Mouse (Mus musculus) CH12.LX (cell line): ENCODE results near the gene Cenpa. TPM values are rescaled to one million over a fixed set of nuclear protein-coding genes. Genes with fewer than 3 reads are reported as not detected.

Experiments used
- DNase-seq: peaks from one replicate; pipeline ENCODE4 v3.0.0-alpha.2; 2013; ENCODE audit errors: extremely low read depth
- H3K27ac ChIP-seq: 2 replicates; pipeline ENCODE4 v1.5.1; 2012; ENCODE audit warnings: low read depth, mild to moderate bottlenecking, control low read depth, moderate library complexity; ENCODE audit not compliant: insufficient read depth
- H3K27me3 ChIP-seq: replicated peaks from 2 replicates; pipeline ENCODE3; 2012; ENCODE audit warnings: inconsistent platforms
- H3K36me3 ChIP-seq, 2 experiments: replicated peaks in 1 of 2; 2 replicates each; pipeline versions ENCODE3 to v1.6.1; 2012; ENCODE audit warnings: inconsistent platforms in 1 of 2, low read length in 1 of 2, mild to moderate bottlenecking in 1 of 2, mixed read lengths in 1 of 2, moderate library complexity in 1 of 2; ENCODE audit not compliant: control insufficient read depth in 1 of 2, insufficient read depth in 1 of 2
- H3K4me1 ChIP-seq, 2 experiments: 2 replicates each; pipeline ENCODE4 v1.6.1; 2012; ENCODE audit warnings: inconsistent platforms in 1 of 2, moderate library complexity in 1 of 2; ENCODE audit not compliant: insufficient read depth in 2 of 2, control insufficient read depth in 1 of 2
- H3K4me2 ChIP-seq: 2 replicates; pipeline ENCODE4 v1.6.1; 2012; ENCODE audit warnings: low read depth, mild to moderate bottlenecking, control low read depth; ENCODE audit not compliant: poor library complexity, insufficient read depth, severe bottlenecking
- H3K4me3 ChIP-seq, 3 experiments: fragments of 150-350 bp in 1 of 3; sonication (generic) in 1 of 3; replicated peaks in 1 of 3; 2 replicates each; pipeline versions ENCODE3 to v1.5.1; 2011 to 2012; ENCODE audit warnings: low read depth in 2 of 3, low read length in 2 of 3, mild to moderate bottlenecking in 2 of 3, moderate library complexity in 2 of 3, control low read depth in 1 of 3, improper control_type of control experiment in 1 of 3, inconsistent platforms in 1 of 3, mixed read lengths in 1 of 3; ENCODE audit not compliant: poor library complexity in 1 of 3
- H3K79me2 ChIP-seq: replicated peaks from 2 replicates; pipeline ENCODE4 v1.6.1; 2012; ENCODE audit warnings: mild to moderate bottlenecking, moderate library complexity; ENCODE audit not compliant: control insufficient read depth, poor library complexity, insufficient read depth, severe bottlenecking; ENCODE audit errors: extremely low read depth
- H3K9ac ChIP-seq: 2 replicates; pipeline ENCODE4 v1.6.1; 2012; ENCODE audit warnings: low read depth, mild to moderate bottlenecking, control low read depth, moderate library complexity; ENCODE audit not compliant: insufficient read depth
- H3K9me3 ChIP-seq: replicated peaks from 2 replicates; pipeline ENCODE3; 2012; ENCODE audit warnings: low read length, inconsistent platforms, mixed read lengths
- BHLHE40 ChIP-seq: IDR thresholded peaks from 2 replicates; pipeline ENCODE4 v1.6.1; 2011; ENCODE audit warnings: mild to moderate bottlenecking, low read depth, low read length, improper control_type of control experiment
- CTCF ChIP-seq, 2 experiments: IDR thresholded peaks in 1 of 2; conservative IDR thresholded peaks in 1 of 2; 2 replicates each; pipeline ENCODE4 v1.5.1; 2011 to 2012; ENCODE audit warnings: low read depth in 2 of 2, low read length in 2 of 2, improper control_type of control experiment in 1 of 2, inconsistent platforms in 1 of 2, mild to moderate bottlenecking in 1 of 2, moderate library complexity in 1 of 2
- E2F4 ChIP-seq: IDR thresholded peaks from 2 replicates; pipeline ENCODE4 v1.6.1; 2011; ENCODE audit warnings: low read depth, low read length, improper control_type of control experiment; ENCODE audit not compliant: insufficient replicate concordance
- ELF1 ChIP-seq: IDR thresholded peaks from 2 replicates; pipeline ENCODE4 v1.6.1; 2014; ENCODE audit warnings: low read depth, mild to moderate bottlenecking, inconsistent platforms, low read length, improper control_type of control experiment
- GABPA ChIP-seq: IDR thresholded peaks from 2 replicates; pipeline ENCODE4 v1.6.1; 2012; ENCODE audit warnings: low read depth, low read length, improper control_type of control experiment, inconsistent platforms; ENCODE audit not compliant: insufficient replicate concordance
- HCFC1 ChIP-seq: IDR thresholded peaks from 2 replicates; pipeline ENCODE4 v1.6.1; 2012; ENCODE audit warnings: low read depth, mild to moderate bottlenecking, inconsistent platforms, low read length, improper control_type of control experiment
- IRF4 ChIP-seq: IDR thresholded peaks from 2 replicates; pipeline ENCODE4 v1.6.1; 2014; ENCODE audit warnings: low read depth, mild to moderate bottlenecking, inconsistent platforms, low read length, improper control_type of control experiment
- JUND ChIP-seq: conservative IDR thresholded peaks from 2 replicates; pipeline ENCODE4 v1.6.1; 2011; ENCODE audit warnings: low read depth, low read length, improper control_type of control experiment
- KAT2A ChIP-seq: IDR thresholded peaks from 2 replicates; pipeline ENCODE4 v1.6.1; 2012; ENCODE audit warnings: low read length, improper control_type of control experiment, inconsistent platforms; ENCODE audit not compliant: insufficient replicate concordance
- MAFK ChIP-seq: IDR thresholded peaks from 2 replicates; pipeline ENCODE4 v1.6.1; 2011; ENCODE audit warnings: low read length, improper control_type of control experiment; ENCODE audit not compliant: insufficient replicate concordance
- MAZ ChIP-seq: IDR thresholded peaks from 2 replicates; pipeline ENCODE4 v1.6.1; 2012; ENCODE audit warnings: low read depth, mild to moderate bottlenecking, inconsistent platforms, low read length, improper control_type of control experiment, moderate library complexity
- MXI1 ChIP-seq: IDR thresholded peaks from 2 replicates; pipeline ENCODE4 v1.6.1; 2011; ENCODE audit warnings: mild to moderate bottlenecking, low read depth, low read length, improper control_type of control experiment
- NELFE ChIP-seq: IDR thresholded peaks from 2 replicates; pipeline ENCODE4 v1.6.1; 2011; ENCODE audit warnings: low read depth, low read length, improper control_type of control experiment
- NRF1 ChIP-seq: IDR thresholded peaks from 2 replicates; pipeline ENCODE4 v1.6.1; 2014; ENCODE audit warnings: low read depth, mild to moderate bottlenecking, inconsistent platforms, low read length, improper control_type of control experiment, moderate library complexity
- RAD21 ChIP-seq: IDR thresholded peaks from 2 replicates; pipeline ENCODE4 v1.6.1; 2011; ENCODE audit warnings: low read depth, mild to moderate bottlenecking, low read length, improper control_type of control experiment, moderate library complexity
- RCOR1 ChIP-seq: conservative IDR thresholded peaks from 2 replicates; pipeline ENCODE4 v1.6.1; 2012; ENCODE audit warnings: low read depth, mild to moderate bottlenecking, inconsistent platforms, low read length, improper control_type of control experiment
- SIN3A ChIP-seq: IDR thresholded peaks from 2 replicates; pipeline ENCODE4 v1.6.1; 2012; ENCODE audit warnings: low read length, improper control_type of control experiment, inconsistent platforms
- SMC3 ChIP-seq: IDR thresholded peaks from 2 replicates; pipeline ENCODE4 v1.6.1; 2011; ENCODE audit warnings: low read depth, low read length, improper control_type of control experiment
- TBP ChIP-seq: conservative IDR thresholded peaks from 2 replicates; pipeline ENCODE4 v1.6.1; 2011; ENCODE audit warnings: low read depth, low read length, improper control_type of control experiment
- UBTF ChIP-seq: IDR thresholded peaks from 2 replicates; pipeline ENCODE4 v1.6.1; 2012; ENCODE audit warnings: low read depth, mild to moderate bottlenecking, inconsistent platforms, low read length, improper control_type of control experiment, moderate library complexity
- USF2 ChIP-seq: conservative IDR thresholded peaks from 2 replicates; pipeline ENCODE4 v1.6.1; 2011; ENCODE audit warnings: low read depth, low read length, improper control_type of control experiment
- ZC3H11A ChIP-seq: IDR thresholded peaks from 2 replicates; pipeline ENCODE4 v1.6.1; 2012; ENCODE audit warnings: low read depth, mild to moderate bottlenecking, inconsistent platforms, low read length, improper control_type of control experiment
- ZMIZ1 ChIP-seq: IDR thresholded peaks from 2 replicates; pipeline ENCODE4 v1.6.1; 2012; ENCODE audit warnings: low read depth, mild to moderate bottlenecking, inconsistent platforms, low read length, improper control_type of control experiment
- ZNF384 ChIP-seq: IDR thresholded peaks from 2 replicates; pipeline ENCODE4 v1.6.1; 2012; ENCODE audit warnings: low read depth, low read length, improper control_type of control experiment, inconsistent platforms
- dilution Hi-C: fragments of 300-500 bp; cut with MboI; formaldehyde crosslinking; loops from 2 replicates; pipeline ENCODE4 v1.14.3; 2020; ENCODE audit warnings: low sequenced_read_pairs; ENCODE audit not compliant: extremely low pct_unique_long_range_greater_than_20kb, extremely low pct_ligation_motif_present
- in situ Hi-C: fragments of 300-500 bp; cut with MboI; formaldehyde crosslinking; loops from 3 replicates; pipeline ENCODE4 v1.14.3; 2019; ENCODE audit warnings: low sequenced_read_pairs, low pct_ligation_motif_present, low pct_unique_long_range_greater_than_20kb, mixed read lengths
- polyA plus RNA-seq: library from polyadenylated mRNA; unstranded; fragments of >175 nt; gene quantifications from 2 replicates; pipeline ENCODE4 v1.2.1, GENCODE M21; 2012; ENCODE audit warnings: low read depth; ENCODE audit not compliant: insufficient read length
- total RNA-seq, 2 experiments: library from RNA; depleted of rRNA; stranded (reverse); fragments of 300-350 nt in 1 of 2; fragments of >200 nt in 1 of 2; gene quantifications; 2 replicates each; pipeline ENCODE4 v1.2.3; 2012 to 2014

The Cenpa gene
- total and polyA plus RNA-seq, 3 experiments: 89.4 to 163 (median 125) TPM

- Histone ChIP-seq H3K27ac (no peak overlapping the region), H3K4me2 (no peak overlapping the region), H3K9ac (no peak overlapping the region), H3K4me3 (no peak overlapping the region), H3K79me2 (no peaks in the 10 kb centered on the region), H3K36me3 (no peaks in the 10 kb centered on the region), H3K27me3 (peaks cover 13% of the 10 kb centered on the region), H3K4me1 (peaks cover under 1 to 11% of the 10 kb centered on the region in 2 experiments), H3K9me3 (no peaks in the 10 kb centered on the region)
- dilution Hi-C loops (no loop called here), in situ Hi-C loops (loop anchor here (10.0 kb wide), 1 partner anchor 153 kb away; no protein-coding TSS in a partner anchor)
- TF ChIP-seq RAD21 (no peak), ZC3H11A (no peak), MXI1 (no peak), SIN3A (no peak), ELF1 (no peak), BHLHE40 (no peak), KAT2A (no peak), RCOR1 (no peak), HCFC1 (no peak), SMC3 (no peak), NRF1 (no peak), GABPA (no peak), JUND (no peak), MAFK (no peak), TBP (no peak), MAZ (no peak), E2F4 (no peak), UBTF (no peak), ZMIZ1 (no peak)
- DNase-seq: no peak
Measured at GRCm38 (mm10) chr5:30701866-30702265, 35.3 kb downstream of the Cenpa start.

- no peak overlapping the region for H3K27ac ChIP-seq
- in situ Hi-C loops: loop anchor here (5.0 to 10.0 kb wide), 2 partner anchors 67 to 145 kb away; no protein-coding TSS in a partner anchor
- H3K4me1 ChIP-seq: peaks cover 15 to 43% of the 10 kb centered on the region in 2 experiments
- peak overlapping the region; percentile 5; the same call in 1 of the 2 replicates for H3K4me2 ChIP-seq
- peaks cover 64% of the 10 kb centered on the region for H3K27me3 ChIP-seq
- no peak overlapping the region for H3K9ac ChIP-seq
- H3K36me3 ChIP-seq: no peaks in the 10 kb centered on the region
- dilution Hi-C loops: no loop called here
- DNase-seq: peak; percentile 80
- H3K9me3 ChIP-seq: no peaks in the 10 kb centered on the region
- no peaks in the 10 kb centered on the region for H3K79me2 ChIP-seq
- peak; percentile 84 for TF ChIP-seq ZNF384
- no peak for TF ChIP-seq KAT2A
- TF ChIP-seq SMC3: peak; percentile 65
- TF ChIP-seq MAZ: 0 out of 2 replicates have a peak, but pooled peaks have one; percentile 9
- TF ChIP-seq NELFE: 0 out of 2 replicates have a peak, but pooled peaks have one; percentile 38
- peak; percentile 79 for TF ChIP-seq RAD21
- peak; percentile 41 to 83 for TF ChIP-seq CTCF (conservative IDR thresholded peaks at IDR 0.05 in 1 of 2, IDR thresholded peaks at IDR 0.05 in 1 of 2; ENCODE audit: low read depth in 2 of 2, low read length in 2 of 2)
- TF ChIP-seq USF2: no peak
- TF ChIP-seq IRF4: 0 out of 2 replicates have a peak, but pooled peaks have one; percentile 26
- peak; percentile 5; the same call in 1 of the 2 replicates for TF ChIP-seq ZC3H11A
- H3K4me3 ChIP-seq: no peak overlapping the region
Measured at GRCm38 (mm10) chr5:30709744-30710383, 43.3 kb downstream of the Cenpa start.
